Mouse (Mus musculus): Measurements from ENCODE around the gene Asl.

- TF ChIP-seq CTCF (conservative IDR thresholded peaks at IDR 0.05; ENCODE audit: low read length) (no peak), NANOG (IDR thresholded peaks at IDR 0.05; ENCODE audit: borderline replicate concordance, low read length) (no peak)
Observed at GRCm38 (mm10) chr5:130055688-130056087, 26.6 kb upstream of the Asl start.

Measured in E14TG2a.4 (cell line).